Mouse (Mus musculus): ENCODE measurements around the gene Cpxm2. TPM values are rescaled to one million over a fixed set of nuclear protein-coding genes. Genes with fewer than 3 reads are reported as not detected.
A peak's percentile ranks its signal among the peaks of the same experiment; 100 is the strongest.

Gene Cpxm2
- total RNA-seq (2022): 1 to 10 TPM; 1.7 to 2.9 (median 2.7) TPM

GRCm38 (mm10) chr7:132154368-132154961, at the start of gene Cpxm2:
Gene Cpxm2 (minus strand): TSS chr7:132154739.
- DNase-seq (ENCODE audit: low spot score in 2 of 2): no peak

DNA sequence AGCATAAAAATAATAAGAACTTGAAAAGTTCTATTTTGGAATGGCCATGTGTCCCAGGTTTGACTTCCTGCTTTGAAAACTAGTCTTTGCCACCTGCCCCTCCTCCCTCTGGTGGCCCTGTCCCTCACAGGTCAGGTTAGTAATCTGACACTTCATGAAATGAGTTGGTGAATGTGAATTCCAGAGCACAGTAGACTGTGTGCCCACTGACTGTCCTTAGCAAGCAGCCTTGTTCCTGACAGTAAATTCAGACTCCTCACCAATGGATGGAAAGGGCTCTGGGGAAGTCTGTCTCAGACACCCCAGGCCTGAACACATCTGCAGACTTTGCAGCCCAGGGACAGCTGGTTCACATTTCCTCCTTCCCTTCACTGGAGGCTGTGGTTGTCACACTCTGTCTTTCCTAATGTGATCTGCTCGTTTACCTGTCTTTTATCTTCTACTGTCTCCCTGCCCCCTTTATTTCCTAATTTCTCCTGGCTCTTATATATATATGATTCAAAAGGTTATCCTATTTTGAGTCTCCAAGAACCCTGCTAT, 49.6 kb upstream of the Cpxm2 start:
- DNase-seq (ENCODE audit: low spot score in 2 of 2): no peak

DNA sequence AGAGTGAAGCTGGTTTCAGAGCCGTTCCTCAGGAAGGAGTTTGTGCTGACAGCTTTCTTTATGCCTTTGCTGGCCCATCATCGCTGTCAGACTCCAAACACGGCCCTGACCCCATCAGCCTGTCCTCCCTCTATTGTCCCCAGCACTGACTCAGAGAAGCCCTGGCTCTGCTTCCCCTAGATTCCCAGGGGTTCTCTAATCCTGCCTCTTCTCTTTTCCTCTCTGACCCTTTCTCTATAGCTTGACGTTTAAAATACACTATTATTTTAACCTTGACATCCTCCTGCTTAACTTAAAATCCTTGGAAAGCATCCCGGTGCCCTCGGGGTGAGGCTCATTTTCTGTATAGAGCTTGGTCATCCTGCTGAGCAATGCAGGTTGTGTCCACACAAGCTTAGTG, 45.1 kb upstream of the Cpxm2 start:
- no peak for DNase-seq (ENCODE audit: low spot score in 2 of 2)

DNA sequence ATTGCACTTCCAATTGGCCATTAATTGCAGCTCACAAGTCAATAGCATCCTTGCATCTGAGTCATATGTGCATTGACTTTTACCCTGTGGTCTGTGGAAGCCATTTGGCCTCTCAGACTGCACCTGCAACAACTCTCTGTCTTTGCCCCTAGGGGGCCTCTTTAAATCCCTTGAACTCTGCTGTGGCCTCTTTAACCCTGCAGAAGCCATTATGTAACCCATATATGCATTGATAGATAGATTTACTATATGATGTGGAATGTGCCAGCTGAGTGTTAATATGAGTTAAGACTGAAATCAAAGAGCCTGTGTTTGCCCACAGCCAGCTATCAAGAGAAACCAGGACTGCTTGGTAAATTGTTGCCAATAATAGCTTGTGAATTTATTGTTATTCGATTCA, 44.3 kb upstream of the Cpxm2 start:
- no peak for DNase-seq (ENCODE audit: low spot score in 2 of 2)

- DNase-seq (ENCODE audit: low spot score in 2 of 2): no peak
These were observed 43.4 kb upstream of the Cpxm2 start for GRCm38 (mm10) chr7:132197817-132198475.

- DNase-seq (ENCODE audit: low spot score in 2 of 2): no peak
These were observed 42.0 kb upstream of the Cpxm2 start for GRCm38 (mm10) chr7:132196581-132196980.

- DNase-seq (ENCODE audit: low spot score in 2 of 2): no peak
These were observed 39.1 kb upstream of the Cpxm2 start for GRCm38 (mm10) chr7:132193606-132194005.

DNA sequence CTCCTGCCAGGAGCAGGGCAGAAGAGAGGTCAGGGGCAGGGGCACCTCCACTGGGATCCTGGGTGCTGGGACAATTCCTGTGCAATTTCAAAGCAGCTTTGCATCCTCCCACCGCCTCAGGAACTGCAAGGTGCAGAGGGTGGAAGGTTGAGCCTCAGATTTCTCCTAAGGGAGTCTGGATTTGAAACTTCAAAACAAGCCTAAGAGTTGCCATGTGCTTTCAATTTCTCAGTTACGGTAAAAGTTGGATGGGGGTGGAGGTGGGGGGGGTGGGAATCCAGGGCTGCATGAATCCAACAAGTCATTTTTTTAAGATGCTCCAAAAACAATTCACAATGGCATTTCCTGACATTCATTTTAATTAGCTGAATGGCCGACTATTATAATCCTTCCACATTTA, 32.9 kb upstream of the Cpxm2 start:
- DNase-seq (ENCODE audit: low spot score in 2 of 2): no peak

GRCm38 (mm10) chr7:132183892-132184404, 29.4 kb upstream of the Cpxm2 start:
- no peak for DNase-seq (ENCODE audit: low spot score in 2 of 2)

DNA sequence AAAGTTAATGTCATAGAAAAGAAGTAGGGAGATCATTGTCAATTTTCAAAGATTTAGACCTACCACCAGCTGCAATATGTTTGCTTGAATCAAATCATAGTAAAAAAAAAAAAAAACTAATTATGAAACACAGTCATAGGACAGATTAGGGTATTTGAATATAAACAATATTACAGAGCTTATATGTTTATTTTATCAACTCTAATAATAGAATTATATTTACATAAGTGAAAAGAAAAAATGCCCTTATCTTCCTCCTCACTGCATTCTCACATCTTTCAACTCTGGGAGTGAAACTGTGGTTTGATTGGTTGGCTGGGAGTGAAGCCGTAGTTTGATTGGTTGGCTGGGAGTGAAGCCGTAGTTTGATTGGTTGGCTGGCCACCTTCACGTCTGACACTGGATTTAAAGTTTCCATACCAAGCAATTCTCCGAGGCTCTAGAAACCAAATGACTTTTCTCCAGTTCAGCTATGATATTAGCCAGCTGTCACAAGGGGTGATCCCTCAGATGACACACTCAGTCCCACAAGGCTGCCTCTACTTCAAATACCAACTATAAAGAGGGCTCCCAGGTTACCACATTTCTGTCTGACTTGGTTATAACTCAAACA, 27.2 kb upstream of the Cpxm2 start:
- DNase-seq (ENCODE audit: low spot score in 2 of 2): no peak

DNA sequence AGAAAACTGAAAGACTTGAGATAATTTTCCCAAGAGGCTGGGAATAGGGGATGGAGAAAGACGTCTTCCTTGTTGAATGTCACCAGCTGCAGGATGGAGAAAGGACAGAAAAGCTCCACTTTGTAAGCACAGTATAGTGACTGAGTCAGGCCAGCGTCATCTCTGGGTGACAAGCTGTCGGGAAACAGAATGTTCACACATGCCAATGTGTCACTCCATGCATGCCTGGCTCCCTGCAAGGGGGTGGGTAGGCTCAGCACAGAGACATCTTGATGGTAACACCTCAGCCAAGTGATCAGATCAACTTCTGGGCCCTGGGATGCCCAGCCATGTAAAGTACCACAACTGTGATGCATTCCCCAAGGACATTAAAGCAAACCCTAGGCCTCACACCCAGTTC, 26.5 kb upstream of the Cpxm2 start:
- no peak for DNase-seq (ENCODE audit: low spot score in 2 of 2)

DNA sequence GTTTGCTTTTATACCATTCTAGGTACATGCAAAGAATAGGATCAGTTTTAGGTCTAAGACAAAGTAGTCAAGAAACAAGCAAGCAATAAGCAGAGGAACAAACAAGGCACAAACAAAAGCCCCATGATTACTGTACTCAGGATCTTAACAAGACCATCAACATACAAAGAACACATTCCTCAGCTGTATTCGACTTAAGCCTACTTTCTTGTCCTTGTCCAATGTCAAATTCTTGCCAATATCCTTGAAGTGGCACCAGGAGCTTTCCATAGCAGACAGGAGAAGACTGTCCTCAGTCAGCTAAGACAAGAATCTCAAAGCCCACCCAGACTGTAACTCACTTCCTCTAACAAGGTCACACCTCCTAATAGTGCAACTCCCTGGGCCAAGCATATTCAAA, 24.5 kb upstream of the Cpxm2 start:
- no peak for DNase-seq (ENCODE audit: low spot score in 2 of 2)

- DNase-seq (ENCODE audit: low spot score in 2 of 2): no peak
These were observed 20.2 kb upstream of the Cpxm2 start for GRCm38 (mm10) chr7:132174787-132175186.

- DNase-seq (ENCODE audit: low spot score in 2 of 2): no peak
These were observed 19.8 kb upstream of the Cpxm2 start for GRCm38 (mm10) chr7:132174296-132174695.

GRCm38 (mm10) chr7:132172220-132172619, 17.7 kb upstream of the Cpxm2 start:
- DNase-seq (ENCODE audit: low spot score in 2 of 2): no peak

GRCm38 (mm10) chr7:132171716-132172115, 17.2 kb upstream of the Cpxm2 start:
- no peak for DNase-seq (ENCODE audit: low spot score in 2 of 2)

DNA sequence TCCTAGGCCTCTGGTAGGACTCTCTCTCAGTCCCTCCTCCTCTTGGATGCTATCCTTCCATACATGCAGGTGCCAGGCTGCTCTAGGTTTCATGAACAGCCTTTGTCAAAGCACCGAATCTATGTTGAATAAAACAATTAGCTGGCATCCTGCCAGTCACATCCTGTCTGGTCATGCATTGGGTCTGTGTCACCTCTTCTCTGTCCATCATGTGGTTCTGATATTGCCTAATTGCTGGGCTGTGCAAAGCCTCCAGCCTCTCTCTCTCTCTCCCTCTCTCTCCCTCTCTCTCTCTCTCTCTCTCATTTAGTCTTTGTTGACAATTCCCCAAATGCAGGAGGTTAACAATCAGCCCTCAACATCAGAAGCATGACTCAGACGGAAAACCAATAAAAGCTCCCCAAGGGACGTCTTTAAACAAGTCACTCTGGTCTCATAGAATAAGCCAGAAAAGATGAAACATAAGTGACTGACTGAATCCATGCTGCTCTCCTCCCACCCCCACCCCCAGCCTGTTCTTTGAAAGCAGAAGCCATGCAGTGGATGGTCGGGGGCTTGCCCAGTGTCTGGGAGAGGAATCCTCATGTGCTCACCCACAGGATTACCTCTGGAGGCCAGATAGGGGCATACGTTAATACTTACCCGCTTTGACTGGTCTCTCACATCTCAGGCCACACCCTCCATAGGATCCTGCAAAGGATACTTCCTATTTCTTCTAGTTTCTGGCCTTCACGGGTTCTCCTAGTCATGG, 15.1 kb upstream of the Cpxm2 start:
- no peak for DNase-seq (ENCODE audit: low spot score in 2 of 2)

GRCm38 (mm10) chr7:132167239-132167638, 12.7 kb upstream of the Cpxm2 start:
- DNase-seq (ENCODE audit: low spot score in 2 of 2): peak in 1 of 2 experiments; percentile 39

- DNase-seq (ENCODE audit: low spot score in 2 of 2): no peak
These were observed 7.7 kb upstream of the Cpxm2 start for GRCm38 (mm10) chr7:132162254-132162653.

DNA sequence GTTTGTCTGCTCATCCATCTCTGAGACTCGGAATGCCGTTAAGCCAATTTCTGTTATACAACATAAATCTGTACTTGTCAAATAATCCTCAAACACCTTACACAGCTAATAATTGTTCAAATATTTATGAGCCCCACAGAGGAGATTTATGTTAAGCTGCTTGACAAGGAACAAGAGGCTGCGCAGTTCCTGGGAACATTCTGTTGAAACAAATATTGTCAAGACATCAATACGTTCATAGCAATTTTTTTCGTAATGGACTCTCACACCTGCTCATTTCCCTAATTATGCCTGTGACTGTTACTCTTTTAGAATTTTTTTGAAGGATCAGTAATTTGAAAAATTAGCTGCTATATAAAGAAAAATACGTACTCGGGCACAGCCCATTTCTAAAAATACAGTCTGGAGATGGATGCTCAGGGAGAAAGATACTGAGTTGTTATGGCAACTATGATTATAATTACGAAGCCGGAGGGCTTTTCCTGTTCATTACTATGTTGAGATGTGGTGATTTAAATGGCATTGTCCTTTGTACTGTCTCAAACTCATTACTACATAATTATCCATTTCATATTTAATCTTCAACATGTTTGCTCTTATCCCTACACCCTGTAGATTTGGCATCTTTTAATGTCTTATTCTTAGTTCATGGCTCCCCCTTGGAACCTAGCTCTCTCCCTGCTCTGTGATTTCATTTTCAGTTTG, 3.9 kb upstream of the Cpxm2 start:
- no peak for DNase-seq (ENCODE audit: low spot score in 2 of 2)

GRCm38 (mm10) chr7:132153725-132154147, 803 bp downstream of the Cpxm2 start:
- peak in 1 of 2 experiments; percentile 61 for DNase-seq (ENCODE audit: low spot score in 2 of 2)
